Mouse (Mus musculus): ENCODE measurements around the gene Adam15.

DNA sequence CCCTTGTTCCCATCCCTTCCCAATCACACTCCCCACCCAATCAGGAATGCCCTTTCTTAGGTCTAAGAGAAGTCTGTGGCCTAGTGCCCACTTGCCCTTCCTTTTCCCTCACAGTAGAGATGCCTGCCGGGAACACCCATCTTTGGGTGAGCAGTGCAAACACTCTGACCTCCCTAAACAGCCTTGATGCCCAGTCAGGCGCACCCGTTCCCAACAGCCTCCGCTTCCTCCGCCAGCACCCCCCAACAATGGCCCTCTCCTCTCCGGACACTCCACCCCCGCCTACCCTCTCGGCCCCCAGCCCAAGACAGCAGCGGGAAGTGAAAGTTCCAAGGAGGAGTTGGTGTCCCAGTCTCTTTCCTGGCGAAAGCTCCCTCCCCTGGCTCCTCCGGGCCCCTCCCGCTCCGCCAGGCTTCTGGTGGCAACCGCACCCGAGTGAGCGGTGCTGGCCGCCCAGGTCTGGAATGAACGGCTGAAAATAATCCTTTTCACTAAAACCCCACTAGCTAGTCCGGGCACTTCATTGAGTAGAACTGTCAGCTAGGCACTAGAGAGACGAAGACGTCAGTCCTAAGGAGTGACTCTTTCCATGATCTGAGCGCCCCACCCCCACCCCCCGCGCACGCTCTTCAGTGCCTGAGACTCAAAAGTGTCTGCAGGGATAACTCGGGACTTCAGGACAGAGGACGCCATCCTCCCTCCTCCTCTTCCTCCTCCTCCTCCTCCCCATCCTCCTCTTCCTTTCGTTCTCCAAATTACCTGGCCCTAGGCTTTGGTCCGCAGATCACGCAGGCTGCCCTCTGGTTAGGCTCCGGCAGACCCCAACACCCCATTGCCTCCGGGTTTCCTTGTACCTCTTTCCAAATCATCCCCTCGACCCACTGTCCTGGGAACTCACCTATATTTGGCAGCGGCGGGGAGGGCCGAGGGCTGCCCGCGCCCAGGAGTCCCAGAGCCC, 606 bp downstream of the Adam15 start:
- TF ChIP-seq USF1 (IDR thresholded peaks at IDR 0.05; ENCODE audit: low read depth) = no peak
- no peak for TF ChIP-seq POLR2A (IDR thresholded peaks at IDR 0.05; ENCODE audit: insufficient read length, low read depth)
- no peak for TF ChIP-seq E2F4 (IDR thresholded peaks at IDR 0.05; ENCODE audit: insufficient read depth)
- no peak for TF ChIP-seq MAX (IDR thresholded peaks at IDR 0.05; ENCODE audit: low read depth)
